Mouse (Mus musculus) CD4-positive naive resting alpha-beta T cell, adult 57 days (primary cell): ENCODE measurements around the gene Ctsg. TPM values are rescaled to one million over a fixed set of nuclear protein-coding genes. Genes with fewer than 3 reads are reported as not detected.

Experiments used
- total RNA-seq: library from RNA; stranded (reverse); gene quantifications from one replicate; pipeline ENCODE4 v1.2.4, GENCODE M21; 2023

The Ctsg gene
- total RNA-seq, result not detected

DNA sequence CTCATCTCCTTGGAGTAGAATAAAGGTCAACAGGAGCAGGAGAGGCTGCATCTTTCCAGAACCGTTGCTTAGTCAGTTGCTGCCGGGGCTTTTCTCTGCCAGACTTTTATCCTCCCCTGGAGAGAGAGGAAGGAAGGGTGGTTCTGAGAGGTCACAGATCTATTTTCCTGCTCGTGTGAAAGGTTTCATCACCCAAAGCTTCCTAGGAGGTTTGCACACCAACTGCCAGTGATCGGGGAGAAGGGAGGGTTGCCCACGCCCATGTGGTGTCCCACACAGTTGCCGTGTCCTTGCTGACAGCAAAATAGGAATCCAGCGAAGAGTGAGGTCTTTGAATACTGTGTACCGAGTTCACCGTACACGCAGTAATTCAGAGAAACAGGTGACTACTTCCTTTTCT lies at the start of gene Ctsg:
Gene Ctsg (minus strand): TSS at position 189 of the 400 bp plus-strand sequence.

DNA sequence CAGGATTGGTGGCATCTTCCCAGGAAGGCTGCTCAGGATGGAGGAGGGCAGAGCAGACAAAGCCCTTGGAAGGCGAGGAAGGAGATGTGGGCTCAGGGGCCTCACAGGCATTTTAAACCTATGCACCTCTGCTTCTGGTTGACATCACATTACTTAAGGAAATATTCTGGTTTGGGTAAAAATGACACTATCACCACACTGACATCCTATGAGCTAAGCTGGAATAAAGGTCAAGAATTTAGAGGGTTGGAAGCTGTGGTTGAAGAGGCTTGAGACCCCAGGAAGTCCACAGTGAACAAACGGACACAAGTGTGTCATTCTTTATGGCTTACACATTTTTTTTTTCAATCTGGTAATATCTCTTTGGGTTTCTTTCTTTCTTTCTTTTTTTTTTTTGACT lies 30.1 kb upstream of the Ctsg start, which contains the start of gene Gzmd:
Gene Gzmd (minus strand): TSS at position 101 of the 400 bp plus-strand sequence.

DNA sequence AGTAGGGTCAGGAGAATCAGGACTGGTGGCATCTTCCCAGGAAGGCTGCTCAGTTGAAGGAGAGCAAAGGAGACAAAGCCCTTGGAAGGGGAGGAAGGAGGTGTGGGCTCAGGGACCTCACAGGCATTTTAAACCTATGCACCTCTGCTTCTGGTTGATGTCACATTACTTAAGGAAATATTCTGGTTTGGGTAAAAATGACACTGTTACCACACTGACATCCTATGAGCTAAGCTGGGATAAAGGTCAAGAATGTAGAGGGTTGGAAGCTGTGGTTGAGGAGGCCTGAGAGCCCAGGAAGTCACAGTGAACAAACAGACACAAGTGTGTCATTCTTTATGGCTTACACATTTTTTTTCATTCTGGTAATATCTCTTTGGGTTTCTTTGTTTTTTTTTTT lies 18.2 kb upstream of the Ctsg start, which contains the start of gene Gzme:
Gene Gzme (minus strand): TSS at position 101 of the 400 bp plus-strand sequence.

DNA sequence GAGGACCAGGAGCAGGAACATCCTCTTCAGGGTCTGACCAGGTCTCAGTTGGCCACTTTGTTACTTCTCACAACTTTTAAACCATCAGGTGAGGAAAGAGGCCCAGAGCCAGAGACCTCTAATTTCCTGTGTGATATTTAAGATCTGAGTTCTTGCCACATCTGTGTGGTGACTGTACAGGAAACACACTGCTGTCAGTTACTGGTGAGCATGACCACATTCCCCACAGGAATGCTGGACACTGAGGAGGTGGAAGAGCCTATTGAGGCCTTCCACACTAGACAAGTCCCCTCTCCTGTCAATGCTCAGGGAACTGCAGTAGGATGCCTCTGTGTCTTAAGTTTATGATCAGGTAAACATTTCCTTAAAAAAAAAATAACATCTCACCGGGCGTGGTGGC lies 17.2 kb downstream of the Ctsg start, which contains the start of gene Mcpt8:
Gene Mcpt8 (minus strand): TSS at position 107 of the 400 bp plus-strand sequence.

DNA sequence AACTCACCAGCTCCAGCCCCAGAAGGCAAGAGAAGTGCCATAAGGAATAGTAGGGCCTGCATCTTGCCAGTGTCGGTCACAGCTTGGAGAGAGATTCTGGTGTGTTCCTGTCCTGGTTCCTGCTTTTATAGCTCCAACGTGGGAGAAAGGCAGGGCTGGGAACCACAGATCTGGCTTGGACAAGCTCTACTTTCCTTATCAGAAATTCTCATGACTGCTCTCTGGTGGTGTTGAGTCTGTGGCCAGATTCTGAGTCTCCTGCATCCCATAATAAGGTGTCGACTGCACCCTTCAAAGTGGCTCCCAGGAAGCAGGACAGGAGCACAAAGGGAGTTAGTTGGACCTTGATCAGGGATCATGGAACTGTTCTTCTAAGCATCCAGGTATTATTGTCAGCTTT lies 40.2 kb downstream of the Ctsg start, which contains the start of gene Mcpt4:
Gene Mcpt4 (minus strand): TSS at position 101 of the 400 bp plus-strand sequence.

Other genes starting within 250 kb of the Ctsg start
- gene Nynrin, start 248.6 kb downstream of the Ctsg start, total RNA-seq, result 1.0 TPM
- gene Cbln3, start 218.2 kb downstream of the Ctsg start, total RNA-seq, result not detected
- gene Khnyn, start 217.6 kb downstream of the Ctsg start, total RNA-seq, result 65.3 TPM
- 33.1 TPM for gene Sdr39u1, start 202.3 kb downstream of the Ctsg start, total RNA-seq
- gene Cma1, start 157.9 kb downstream of the Ctsg start, total RNA-seq, result not detected
- not detected for gene Cma2, start 151.6 kb downstream of the Ctsg start, total RNA-seq
- gene Mcpt1, start 84.6 kb downstream of the Ctsg start, total RNA-seq, result not detected
- not detected for gene Mcpt9, start 72.1 kb downstream of the Ctsg start, total RNA-seq
- not detected for gene Mcpt2, start 60.5 kb downstream of the Ctsg start, total RNA-seq
- not detected for gene Mcpt4, start 40.3 kb downstream of the Ctsg start, total RNA-seq
- gene Mcpt8, start 17.3 kb downstream of the Ctsg start, total RNA-seq, result 3.9 TPM
- gene Gzme, start 18.1 kb upstream of the Ctsg start, total RNA-seq, result not detected
- gene Gzmd, start 30.0 kb upstream of the Ctsg start, total RNA-seq, result not detected
- not detected for gene Gzmg, start 57.0 kb upstream of the Ctsg start, total RNA-seq
- gene Gzmn, start 72.0 kb upstream of the Ctsg start, total RNA-seq, result not detected
- gene Gzmf, start 108.8 kb upstream of the Ctsg start, total RNA-seq, result not detected
- gene Gzmc, start 132.1 kb upstream of the Ctsg start, total RNA-seq, result not detected
- 2.0 TPM for gene Gzmb, start 159.7 kb upstream of the Ctsg start, total RNA-seq